Mouse (Mus musculus) testis, adult 2 months (tissue): Measurements from ENCODE around the gene Oxld1. TPM values are rescaled to one million over a fixed set of nuclear protein-coding genes. Genes with fewer than 3 reads are reported as not detected.

Source experiments
- H3K27ac ChIP-seq: fragments of 200-500 bp; 2 replicates; pipeline ENCODE4 v1.5.1; 2012; ENCODE audit warnings: low read depth, low read length; ENCODE audit not compliant: control insufficient read depth, insufficient read depth
- H3K27me3 ChIP-seq: fragments of 200-500 bp; 2 replicates; pipeline ENCODE4 v1.6.1; 2012; ENCODE audit warnings: mild to moderate bottlenecking, low read length, moderate library complexity; ENCODE audit not compliant: control insufficient read depth, insufficient read depth
- H3K36me3 ChIP-seq: fragments of 200-500 bp; 2 replicates; pipeline ENCODE4 v1.6.1; 2012; ENCODE audit warnings: mild to moderate bottlenecking, low read length; ENCODE audit not compliant: control insufficient read depth, insufficient read depth
- H3K4me1 ChIP-seq: fragments of 200-500 bp; 2 replicates; pipeline ENCODE4 v1.6.1; 2012; ENCODE audit warnings: low read length; ENCODE audit not compliant: control insufficient read depth, insufficient read depth
- H3K4me3 ChIP-seq: fragments of 200-500 bp; 2 replicates; pipeline ENCODE4 v1.5.1; 2012; ENCODE audit warnings: low read depth, mild to moderate bottlenecking, low read length, moderate library complexity, mixed read lengths; ENCODE audit not compliant: control insufficient read depth
- CTCF ChIP-seq: fragments of 200-500 bp; IDR thresholded peaks from 2 replicates; pipeline ENCODE4 v1.5.1; 2012; ENCODE audit warnings: low read depth, mild to moderate bottlenecking, inconsistent platforms, low read length, moderate library complexity; ENCODE audit not compliant: control insufficient read depth, insufficient read depth, insufficient replicate concordance
- POLR2A ChIP-seq: fragments of 200-500 bp; IDR thresholded peaks from 2 replicates; pipeline ENCODE4 v1.6.1; 2012; ENCODE audit warnings: low read depth, mild to moderate bottlenecking, inconsistent platforms, low read length, moderate library complexity; ENCODE audit not compliant: control insufficient read depth
- polyA plus RNA-seq: library from polyadenylated mRNA; depleted of rRNA; stranded (reverse); fragments of >200 nt; gene quantifications from 2 replicates; pipeline ENCODE4 v1.2.3, GENCODE M21; 2012

Oxld1 gene
- polyA plus RNA-seq, 1 experiment = 6.3 TPM

GRCm38 (mm10) chr11:120445475-120445874 is 12.4 kb downstream of the Oxld1 start:
- H3K27ac ChIP-seq = no peak overlapping the region
- H3K36me3 ChIP-seq = no peaks in the 10 kb centered on the region
- no peak overlapping the region for H3K4me3 ChIP-seq
- H3K4me1 ChIP-seq = no peaks in the 10 kb centered on the region
- TF ChIP-seq CTCF = no peak
- no peak for TF ChIP-seq POLR2A
- H3K27me3 ChIP-seq = no peaks in the 10 kb centered on the region

- H3K4me1 ChIP-seq = no peaks in the 10 kb centered on the region
- no peak overlapping the region for H3K27ac ChIP-seq
- no peaks in the 10 kb centered on the region for H3K27me3 ChIP-seq
- no peaks in the 10 kb centered on the region for H3K36me3 ChIP-seq
- TF ChIP-seq POLR2A = no peak
- TF ChIP-seq CTCF = no peak
- H3K4me3 ChIP-seq = no peak overlapping the region
Measured at GRCm38 (mm10) chr11:120444106-120444505, 13.8 kb downstream of the Oxld1 start.

GRCm38 (mm10) chr11:120442765-120443280 is 15.0 kb downstream of the Oxld1 start:
- Histone ChIP-seq H3K4me1 (no peaks in the 10 kb centered on the region), H3K4me3 (no peak overlapping the region), H3K27me3 (no peaks in the 10 kb centered on the region), H3K27ac (no peak overlapping the region), H3K36me3 (no peaks in the 10 kb centered on the region)
- TF ChIP-seq POLR2A (no peak), CTCF (no peak)

GRCm38 (mm10) chr11:120442344-120442743 is 15.5 kb downstream of the Oxld1 start, which contains the start of gene Tspan10:
TSS of gene Tspan10 (plus strand) at chr11:120442644.
- Histone ChIP-seq H3K36me3 (no peaks in the 10 kb centered on the region), H3K4me3 (no peak within 1 kb of the TSS), H3K27ac (no peak within 1 kb of the TSS), H3K27me3 (no peaks in the 10 kb centered on the region), H3K4me1 (no peaks in the 10 kb centered on the region)
- no peak for TF ChIP-seq CTCF
- no peak for TF ChIP-seq POLR2A

- Histone ChIP-seq H3K27me3 (no peaks in the 10 kb centered on the region), H3K36me3 (no peaks in the 10 kb centered on the region), H3K4me3 (peak overlapping the region; percentile 84), H3K27ac (no peak overlapping the region), H3K4me1 (no peaks in the 10 kb centered on the region)
- TF ChIP-seq POLR2A (no peak), CTCF (no peak)
Measured at GRCm38 (mm10) chr11:120437857-120438385, 19.9 kb downstream of the Oxld1 start.

GRCm38 (mm10) chr11:120437152-120437856 is 20.6 kb downstream of the Oxld1 start, which contains the start of gene Nploc4:
TSS of gene Nploc4 (minus strand) at chr11:120437708.
- peak within 1 kb of the TSS; percentile 84 for H3K4me3 ChIP-seq
- H3K27me3 ChIP-seq = no peaks in the 10 kb centered on the region
- peak within 1 kb of the TSS; percentile 59 for H3K27ac ChIP-seq
- no peaks in the 10 kb centered on the region for H3K4me1 ChIP-seq
- TF ChIP-seq CTCF (no peak), POLR2A (peak; percentile 89)
- no peaks in the 10 kb centered on the region for H3K36me3 ChIP-seq

GRCm38 (mm10) chr11:120426727-120427126 is 31.1 kb downstream of the Oxld1 start:
- Histone ChIP-seq H3K27ac (no peak overlapping the region), H3K4me1 (peaks cover 8% of the 10 kb centered on the region; the same call in 1 of the 2 replicates), H3K27me3 (no peaks in the 10 kb centered on the region), H3K36me3 (peaks cover 5% of the 10 kb centered on the region), H3K4me3 (no peak overlapping the region)
- TF ChIP-seq CTCF (no peak), POLR2A (no peak)
